Mouse (Mus musculus) olfactory bulb, adult 2 months (tissue): ENCODE data around the gene Kdm1b.

ENCODE experiments used
- CTCF ChIP-seq: fragments of 200-500 bp; IDR thresholded peaks from 2 replicates; pipeline ENCODE4 v1.5.1; 2012; ENCODE audit warnings: low read depth, mild to moderate bottlenecking, low read length, moderate library complexity; ENCODE audit not compliant: insufficient read depth
- POLR2A ChIP-seq: fragments of 200-500 bp; IDR thresholded peaks from 2 replicates; pipeline ENCODE4 v1.6.1; 2012; ENCODE audit warnings: mild to moderate bottlenecking, low read depth, low read length, moderate library complexity; ENCODE audit not compliant: insufficient read depth

DNA sequence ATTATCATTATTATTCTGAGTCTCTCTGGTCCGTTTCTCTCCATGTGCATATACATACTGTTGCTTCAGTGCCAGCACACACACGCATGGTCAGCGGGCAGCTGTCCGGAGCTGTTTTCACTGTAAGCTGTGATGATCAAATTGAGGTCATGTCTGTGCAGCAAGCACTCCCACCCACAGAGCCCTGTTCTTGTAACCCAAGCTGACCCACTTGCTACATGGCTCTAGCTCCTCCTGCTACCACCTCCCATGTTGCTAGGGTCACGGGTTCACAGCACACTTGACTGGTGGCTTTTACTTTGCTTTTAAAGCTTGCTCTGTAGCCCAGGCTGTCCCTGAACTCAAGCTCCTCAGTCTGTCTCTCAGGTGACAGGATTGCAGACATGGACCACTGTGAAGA, 29.2 kb downstream of the Kdm1b start:
- TF ChIP-seq CTCF (no peak), POLR2A (no peak)
